Mouse (Mus musculus) ES-Bruce4 (cell line): Measurements from ENCODE around the gene Spata19.

Experiments
- CTCF ChIP-seq: IDR thresholded peaks from one replicate; pipeline ENCODE4 v1.8.1; 2011; ENCODE audit warnings: low read depth, low read length
- EP300 ChIP-seq: IDR thresholded peaks from 2 replicates; pipeline ENCODE4 v1.6.1; 2011; ENCODE audit warnings: low read depth, low read length; ENCODE audit not compliant: insufficient read depth
- POLR2A ChIP-seq: IDR thresholded peaks from one replicate; pipeline ENCODE4 v1.8.1; 2011; ENCODE audit warnings: low read length; ENCODE audit not compliant: insufficient read depth

- TF ChIP-seq CTCF (peak; percentile 20), POLR2A (no peak), EP300 (no peak)
Measured at GRCm38 (mm10) chr9:27409733-27410132, 13.1 kb downstream of the Spata19 start.
